In the genomic region with DNA sequence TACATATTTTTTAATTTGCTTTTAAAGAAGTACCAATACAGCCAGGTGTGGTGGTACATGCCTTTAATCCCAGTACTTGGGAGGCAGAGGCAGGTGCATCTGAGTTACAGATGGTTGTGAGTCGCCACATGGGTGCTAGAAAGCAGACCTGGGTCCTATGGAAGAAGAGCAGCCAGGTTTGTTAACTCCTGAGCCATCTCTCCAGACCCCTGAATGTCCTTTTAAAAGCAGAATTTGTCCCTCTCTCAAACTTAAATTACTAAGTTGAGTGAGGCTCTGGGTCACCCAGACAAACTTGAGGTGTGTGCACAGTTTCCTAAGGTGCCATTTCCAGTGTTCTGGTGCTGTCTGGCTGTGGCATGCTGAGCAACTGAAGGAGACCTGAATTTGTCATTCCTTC, we compare ENCODE assay signal across 28 mouse cellular contexts. TPM values are rescaled to one million over a fixed set of nuclear protein-coding genes. Genes with fewer than 3 reads are reported as not detected.
DNase-seq lines count a peak whose midpoint lies in the region; ATAC-seq and TF ChIP-seq lines count a peak whose summit lies in the region.
"Had no signal": no experiment of that assay in that cellular context is flagged by ENCODE, and none has a peak within 500 bp of the region (broad histone marks: within the 10 kb centered on the region; RNA-seq: fewer than 3 reads in every experiment).

A gene (minus strand): TSS at position 101 of the 400 bp plus-strand sequence.

- ATAC-seq in heart, embryonic 13.5 days (ENCODE audit: extremely low read depth, insufficient number of reproducible peaks, low FRiP score, low TSS enrichment), result no peak
- no peak for ATAC-seq in lung, embryonic 16.5 days (ENCODE audit: low read depth)
- ATAC-seq in liver, embryonic 13.5 days (ENCODE audit: low read depth), result no peak
- no peak for ATAC-seq in hindbrain, embryonic 11.5 days (ENCODE audit: low FRiP score)
- ATAC-seq: forebrain, embryonic 15.5 days had no signal

- H3K27ac ChIP-seq in heart, embryonic 13.5 days (replicated peaks), result peak within 1 kb of the TSS; percentile 74
- H3K27ac ChIP-seq in lung, embryonic 16.5 days (ENCODE audit: low read length), result no peak within 1 kb of the TSS; the same call in 1 of the 2 replicates
- H3K27ac ChIP-seq in liver, embryonic 13.5 days, result no peak within 1 kb of the TSS
- H3K27ac ChIP-seq in olfactory bulb, adult 2 months (ENCODE audit: insufficient read depth, low read depth, low read length), result peak within 1 kb of the TSS; percentile 93
- no peak within 1 kb of the TSS for H3K27ac ChIP-seq in layer of hippocampus, adult 2 months
- H3K27ac ChIP-seq in hindbrain, embryonic 11.5 days (ENCODE audit: low read depth, low read length), result no peak within 1 kb of the TSS
- H3K27ac ChIP-seq: embryonic facial prominence, embryonic 12.5 days; forebrain, embryonic 15.5 days; hindbrain, embryonic 12.5 days; kidney, postnatal 0 days; limb, embryonic 13.5 days; midbrain, embryonic 12.5 days; neural tube, embryonic 12.5 days had no signal

- peaks cover 11% of the 10 kb centered on the region; the same call in 1 of the 2 replicates for H3K27me3 ChIP-seq in heart, embryonic 13.5 days (replicated peaks)
- H3K27me3 ChIP-seq in lung, embryonic 16.5 days (ENCODE audit: control insufficient read depth, insufficient read depth, low read depth, low read length), result peaks cover 25% of the 10 kb centered on the region
- peaks cover 51% of the 10 kb centered on the region for H3K27me3 ChIP-seq in liver, embryonic 13.5 days
- peaks cover 10% of the 10 kb centered on the region; the same call in 1 of the 2 replicates for H3K27me3 ChIP-seq in hindbrain, embryonic 11.5 days (ENCODE audit: control insufficient read depth, insufficient read depth, low read length)

- peak within 1 kb of the TSS; percentile 61 for H3K4me2 ChIP-seq in heart, embryonic 13.5 days
- H3K4me2 ChIP-seq in lung, embryonic 16.5 days (ENCODE audit: low read depth, low read length), result 0 out of 2 replicates have a peak within 1 kb of the TSS, but pooled peaks have one; percentile 3
- H3K4me2 ChIP-seq in liver, embryonic 13.5 days, result peak within 1 kb of the TSS; percentile 37
- no peak within 1 kb of the TSS for H3K4me2 ChIP-seq in hindbrain, embryonic 11.5 days (replicated peaks; ENCODE audit: low read depth, low read length)
- H3K4me2 ChIP-seq: embryonic facial prominence, embryonic 12.5 days; forebrain, embryonic 15.5 days; hindbrain, embryonic 12.5 days; limb, embryonic 13.5 days; midbrain, embryonic 12.5 days; neural tube, embryonic 12.5 days had no signal

- TF ChIP-seq POLR2A in olfactory bulb, adult 2 months (IDR thresholded peaks at IDR 0.05; ENCODE audit: insufficient read depth, low read depth, low read length), result no peak

- no peak for TF ChIP-seq CTCF in olfactory bulb, adult 2 months (IDR thresholded peaks at IDR 0.05; ENCODE audit: insufficient read depth, low read depth, low read length)
- TF ChIP-seq CTCF in layer of hippocampus, adult 2 months (conservative IDR thresholded peaks at IDR 0.05), result no peak

- 80% methylated on average over 1 of the region's 1 CpGs for WGBS in heart, embryonic 13.5 days
- 63% methylated on average over 1 of the region's 1 CpGs for WGBS in lung, embryonic 16.5 days
- 58% methylated on average over 1 of the region's 1 CpGs for WGBS in liver, embryonic 13.5 days (ENCODE audit: insufficient replicate concordance)
- WGBS in olfactory bulb, adult 2 months, result 94% methylated on average over 1 of the region's 1 CpGs
- WGBS in hindbrain, embryonic 11.5 days, result 65% methylated on average over 1 of the region's 1 CpGs

- DNase-seq in heart, postnatal 14 days, result no peak
- DNase-seq in lung, postnatal 25 days (ENCODE audit: low spot score), result no peak
- DNase-seq in liver, embryonic 13.5 days, result no peak
- no peak for DNase-seq in layer of hippocampus, adult 2 months (ENCODE audit: low spot score in 2 of 2)
- DNase-seq in hindbrain, embryonic 11.5 days (ENCODE audit: low spot score), result no peak
- DNase-seq: B cell, adult 2 months; cerebellum, adult 9-10 months; kidney, adult 18-20 months; layer of hippocampus, postnatal 36 days; lung, postnatal 14 days; thymus, postnatal 25 days had no signal

- no peaks in the 10 kb centered on the region for H3K36me3 ChIP-seq in heart, embryonic 13.5 days
- H3K36me3 ChIP-seq in lung, embryonic 16.5 days (ENCODE audit: control insufficient read depth, insufficient read depth, low read length), result no peaks in the 10 kb centered on the region
- no peaks in the 10 kb centered on the region for H3K36me3 ChIP-seq in liver, embryonic 13.5 days
- H3K36me3 ChIP-seq in hindbrain, embryonic 11.5 days (ENCODE audit: control insufficient read depth, insufficient read depth, low read length), result no peaks in the 10 kb centered on the region
- H3K36me3 ChIP-seq: embryonic facial prominence, embryonic 12.5 days; forebrain, embryonic 15.5 days; hindbrain, embryonic 12.5 days; limb, embryonic 13.5 days; midbrain, embryonic 12.5 days; neural tube, embryonic 12.5 days had no signal

- intact Hi-C loops in heart, postnatal 14 days (cut with DNase I), result no loop called here

- peak within 1 kb of the TSS; percentile 61 for H3K9ac ChIP-seq in heart, embryonic 13.5 days
- H3K9ac ChIP-seq in lung, embryonic 16.5 days (ENCODE audit: low read length), result no peak within 1 kb of the TSS
- no peak within 1 kb of the TSS for H3K9ac ChIP-seq in liver, embryonic 13.5 days
- no peak within 1 kb of the TSS for H3K9ac ChIP-seq in hindbrain, embryonic 11.5 days (ENCODE audit: low read depth, low read length)
- H3K9ac ChIP-seq: embryonic facial prominence, embryonic 12.5 days; forebrain, embryonic 15.5 days; hindbrain, embryonic 12.5 days; limb, embryonic 13.5 days; midbrain, embryonic 12.5 days; neural tube, embryonic 12.5 days had no signal

- H3K4me3 ChIP-seq in heart, embryonic 13.5 days, result peak within 1 kb of the TSS; percentile 31
- H3K4me3 ChIP-seq in lung, embryonic 16.5 days (ENCODE audit: low read length), result no peak within 1 kb of the TSS
- no peak within 1 kb of the TSS for H3K4me3 ChIP-seq in liver, embryonic 13.5 days (replicated peaks)
- H3K4me3 ChIP-seq in olfactory bulb, adult 2 months (ENCODE audit: insufficient read depth, low read depth, low read length), result no peak within 1 kb of the TSS
- H3K4me3 ChIP-seq in layer of hippocampus, adult 2 months, result no peak within 1 kb of the TSS
- no peak within 1 kb of the TSS for H3K4me3 ChIP-seq in hindbrain, embryonic 11.5 days (ENCODE audit: low read depth, low read length)
- H3K4me3 ChIP-seq: embryonic facial prominence, embryonic 12.5 days; erythroblast, embryonic 14.5 days; forebrain, embryonic 15.5 days; hindbrain, embryonic 12.5 days; limb, embryonic 13.5 days; midbrain, embryonic 12.5 days; neural tube, embryonic 12.5 days had no signal

- peaks cover 42% of the 10 kb centered on the region for H3K4me1 ChIP-seq in heart, embryonic 13.5 days
- H3K4me1 ChIP-seq in lung, embryonic 16.5 days (replicated peaks; ENCODE audit: control insufficient read depth, insufficient read depth, low read length), result peaks cover 2% of the 10 kb centered on the region; the same call in 1 of the 2 replicates
- peaks cover 21% of the 10 kb centered on the region for H3K4me1 ChIP-seq in liver, embryonic 13.5 days (replicated peaks)
- H3K4me1 ChIP-seq in olfactory bulb, adult 2 months (ENCODE audit: control insufficient read depth, insufficient read depth, low read length), result peaks cover 34% of the 10 kb centered on the region
- peaks cover 5% of the 10 kb centered on the region; the same call in 1 of the 2 replicates for H3K4me1 ChIP-seq in hindbrain, embryonic 11.5 days (replicated peaks; ENCODE audit: control insufficient read depth, insufficient read depth, low read length)

- H3K9me3 ChIP-seq in heart, embryonic 13.5 days, result no peaks in the 10 kb centered on the region
- no peaks in the 10 kb centered on the region for H3K9me3 ChIP-seq in lung, embryonic 16.5 days (ENCODE audit: control insufficient read depth, low read length)
- no peaks in the 10 kb centered on the region for H3K9me3 ChIP-seq in liver, embryonic 13.5 days (replicated peaks)
- no peaks in the 10 kb centered on the region for H3K9me3 ChIP-seq in hindbrain, embryonic 11.5 days (ENCODE audit: control insufficient read depth, low read length)
- H3K9me3 ChIP-seq: embryonic facial prominence, embryonic 12.5 days; forebrain, embryonic 15.5 days; hindbrain, embryonic 12.5 days; limb, embryonic 13.5 days; midbrain, embryonic 12.5 days; neural tube, embryonic 12.5 days had no signal

RNA-seq across cellular contexts. Expression of the gene that starts here (rescaled TPM):
- not detected in 2 replicates for polyA plus RNA-seq in heart, embryonic 13.5 days (2015; fragmentation: Nextera tagmentation; extraction: Ambion mirVana)
- total RNA-seq in heart, postnatal 14 days (2021), result not detected
- polyA plus RNA-seq in lung, embryonic 16.5 days (2015; fragmentation: Nextera tagmentation; extraction: Ambion mirVana), result not detected in 2 replicates
- polyA plus RNA-seq in liver, embryonic 13.5 days (2015; fragmentation: Nextera tagmentation; extraction: Ambion mirVana), result not detected in 2 replicates
- polyA plus RNA-seq in olfactory bulb, adult 2 months (2012; ENCODE audit: insufficient read depth, insufficient read length, low replicate concordance, missing spikeins), result not detected in 2 replicates
- not detected for total RNA-seq in layer of hippocampus, adult 2 months (2021)
- polyA plus RNA-seq in hindbrain, embryonic 11.5 days (2014; fragmentation: Nextera tagmentation; extraction: Ambion mirVana), result not detected in 2 replicates
- total RNA-seq: adrenal gland, postnatal 4 days; gastrocnemius, postnatal 4 days; layer of hippocampus, adult 18-20 months; layer of hippocampus, postnatal 36 days; left cerebral cortex, postnatal 14 days; monocyte, adult 5-6 weeks had no signal
- polyA plus RNA-seq: cortical plate, adult 2 months; embryonic facial prominence, embryonic 12.5 days; erythroblast, embryonic 14.5 days; forebrain, embryonic 15.5 days; hindbrain, embryonic 12.5 days; kidney, postnatal 0 days; limb, embryonic 13.5 days; midbrain, embryonic 12.5 days; neural tube, embryonic 12.5 days had no signal

Comparison
In these comparisons a context has a peak if more than half of its experiments do, and no peak if none do; other contexts are left out.
1. H3K27ac ChIP-seq: peak in heart, embryonic 13.5 days (single experiment) and olfactory bulb, adult 2 months (single experiment); none in lung, embryonic 16.5 days (single experiment), liver, embryonic 13.5 days (single experiment), layer of hippocampus, adult 2 months (single experiment) and hindbrain, embryonic 11.5 days (single experiment).